Mouse (Mus musculus): Measurements from ENCODE around the gene Cenpp.

- TF ChIP-seq CTCF (IDR thresholded peaks at IDR 0.05; ENCODE audit: control insufficient read depth, insufficient read depth, low read length) (no peak), POLR2A (IDR thresholded peaks at IDR 0.05; ENCODE audit: borderline replicate concordance, control insufficient read depth, low read depth, low read length) (no peak)
These were observed 126.3 kb downstream of the Cenpp start for GRCm38 (mm10) chr13:49526235-49526634.

Data from bone marrow, adult 2 months (tissue).